Mouse (Mus musculus) B cell, adult (primary cell): ENCODE measurements around the gene Slc5a12. TPM values are rescaled to one million over a fixed set of nuclear protein-coding genes. Genes with fewer than 3 reads are reported as not detected.

Experiments
- total RNA-seq: library from RNA; stranded (reverse); gene quantifications from 4 replicates; pipeline ENCODE4 v1.2.4, GENCODE M21; 2023; ENCODE audit not compliant: inconsistent age

Gene Slc5a12
- not detected in 4 replicates for total RNA-seq

DNA sequence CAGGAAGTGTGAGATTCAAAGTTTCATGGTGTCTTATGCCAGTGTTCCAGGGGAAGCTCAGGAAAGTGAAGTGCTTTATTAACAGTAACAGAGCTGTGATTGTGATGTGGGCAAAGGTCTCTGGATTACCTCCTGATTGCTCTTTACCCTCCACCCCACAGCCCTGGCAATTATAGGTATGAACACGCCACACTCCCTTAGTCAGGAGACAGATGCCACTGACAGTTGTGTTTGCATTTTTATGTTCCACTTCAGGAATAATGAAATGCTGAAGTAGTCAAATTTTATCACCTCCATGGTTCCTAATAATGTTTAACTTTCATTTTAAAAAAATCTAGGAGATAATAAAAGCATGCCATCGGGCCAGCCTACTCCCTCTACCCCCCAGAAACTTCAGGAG lies at the start of gene Slc5a12:
TSS of gene Slc5a12 (plus strand) at position 367 of the 400 bp plus-strand sequence.

Other genes starting within 250 kb of the Slc5a12 start
- not detected in 4 replicates for gene Fibin, start 234.1 kb upstream of the Slc5a12 start, total RNA-seq
- gene Muc15, start 124.0 kb downstream of the Slc5a12 start, total RNA-seq: not detected in 4 replicates